In the genomic region with DNA sequence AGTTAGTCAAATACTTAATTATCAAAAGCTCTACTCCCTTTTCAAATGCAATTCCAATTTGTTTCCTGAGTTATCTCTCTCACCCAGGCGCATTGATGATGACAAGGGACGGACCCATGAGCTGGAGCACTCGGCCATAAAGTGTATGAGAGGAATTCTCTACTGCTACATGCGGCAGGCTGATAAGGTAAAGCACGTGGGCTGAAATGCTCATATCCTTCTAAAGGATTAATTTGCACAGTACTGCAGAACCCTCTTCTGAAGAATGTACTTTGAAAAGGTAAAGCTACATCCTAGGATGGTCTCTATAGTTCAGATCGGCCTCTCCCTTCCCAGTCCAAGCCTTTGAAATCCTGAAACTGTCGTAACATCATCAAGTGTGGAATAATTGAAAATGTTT, we compare ENCODE assay signal across 32 mouse cellular contexts. TPM values are rescaled to one million over a fixed set of nuclear protein-coding genes. Genes with fewer than 3 reads are reported as not detected.
DNase-seq lines count a peak whose midpoint lies in the region; ATAC-seq and TF ChIP-seq lines count a peak whose summit lies in the region.
"Had no signal": no experiment of that assay in that cellular context is flagged by ENCODE, and none has a peak within 500 bp of the region (broad histone marks: within the 10 kb centered on the region; RNA-seq: fewer than 3 reads in every experiment).

No protein-coding gene starts in this region.

- H3K27me3 ChIP-seq in G1E (ENCODE audit: insufficient read depth, low read length), result no peaks in the 10 kb centered on the region
- no peaks in the 10 kb centered on the region for H3K27me3 ChIP-seq in MEL (ENCODE audit: control insufficient read depth in 1 of 2, insufficient read depth in 2 of 2, low read length in 2 of 2)
- no peaks in the 10 kb centered on the region for H3K27me3 ChIP-seq in liver, embryonic 15.5 days
- H3K27me3 ChIP-seq: embryonic facial prominence, embryonic 12.5 days; forebrain, embryonic 15.5 days; heart, embryonic 15.5 days; hindbrain, embryonic 13.5 days; limb, embryonic 12.5 days; neural tube, embryonic 15.5 days had no signal

- DNase-seq in G1E (ENCODE audit: low spot score), result no peak
- no peak for DNase-seq in MEL (ENCODE audit: low read depth, low spot score)
- peak; percentile 70 for DNase-seq in c-Kit-positive CD71-positive TER-119-positive erythroid progenitor cells, embryonic 14.5 days (ENCODE audit: low spot score)
- no peak for DNase-seq in ovary, adult 18-20 months (ENCODE audit: low spot score)
- no peak for DNase-seq in layer of hippocampus, postnatal 25 days (ENCODE audit: extremely low spot score in 1 of 2, low spot score in 1 of 2)
- DNase-seq: adrenal gland, postnatal 14 days; B cell, adult 2 months; cerebellum, adult 11-12 months; cerebellum, adult 9-11 months; embryo, embryonic 11 days; gastrocnemius, postnatal 25 days; heart, adult 11 months; heart, postnatal 36 days; kidney, adult 8-10 months; kidney, postnatal 10 days; lung, adult 18-20 months; lung, postnatal 10 days; right cerebral cortex, adult 18-20 months; spleen, adult 18-20 months; thymus, postnatal 14 days had no signal

- TF ChIP-seq POLR2A in MEL (IDR thresholded peaks at IDR 0.05; ENCODE audit: control insufficient read depth in 1 of 2, insufficient read depth in 1 of 2, low read depth in 1 of 2, low read length in 2 of 2, poor library complexity in 1 of 2), result no peak

- no peak overlapping the region for H3K4me3 ChIP-seq in G1E (ENCODE audit: low read depth, low read length)
- no peak overlapping the region for H3K4me3 ChIP-seq in MEL (ENCODE audit: control insufficient read depth in 1 of 2, insufficient read depth in 1 of 2, low read depth in 2 of 2, low read length in 2 of 2)
- H3K4me3 ChIP-seq in liver, embryonic 15.5 days (replicated peaks), result no peak overlapping the region
- H3K4me3 ChIP-seq: embryonic facial prominence, embryonic 12.5 days; forebrain, embryonic 10.5 days; forebrain, embryonic 15.5 days; heart, embryonic 10.5 days; heart, embryonic 15.5 days; hindbrain, embryonic 13.5 days; limb, embryonic 12.5 days; neural tube, embryonic 15.5 days had no signal

- H3K79me2 ChIP-seq in MEL (ENCODE audit: control insufficient read depth, insufficient read depth, low read length, poor library complexity), result no peaks in the 10 kb centered on the region

- H3K9me3 ChIP-seq in G1E (replicated peaks), result no peaks in the 10 kb centered on the region
- no peaks in the 10 kb centered on the region for H3K9me3 ChIP-seq in MEL (replicated peaks; ENCODE audit: insufficient read depth, low read length)
- H3K9me3 ChIP-seq in liver, embryonic 15.5 days (replicated peaks), result no peaks in the 10 kb centered on the region
- H3K9me3 ChIP-seq: embryonic facial prominence, embryonic 12.5 days; forebrain, embryonic 10.5 days; forebrain, embryonic 15.5 days; heart, embryonic 10.5 days; heart, embryonic 15.5 days; hindbrain, embryonic 13.5 days; limb, embryonic 12.5 days; neural tube, embryonic 15.5 days had no signal

- peak; percentile 54 for ATAC-seq in G1E (ENCODE audit: extremely low read depth, insufficient number of reproducible peaks, low FRiP score, poor library complexity, severe bottlenecking)
- peak; percentile 82 for ATAC-seq in liver, embryonic 15.5 days (ENCODE audit: insufficient read depth)
- no peak for ATAC-seq in erythroblast, adult 5-6 weeks (replicated peaks; ENCODE audit: low FRiP score, poor library complexity, severe bottlenecking)
- ATAC-seq: forebrain, embryonic 15.5 days; intestine, embryonic 16.5 days had no signal

- H3K9ac ChIP-seq in MEL (ENCODE audit: control insufficient read depth, low read depth, low read length, poor library complexity, severe bottlenecking), result no peak overlapping the region
- no peak overlapping the region for H3K9ac ChIP-seq in liver, embryonic 15.5 days
- H3K9ac ChIP-seq: embryonic facial prominence, embryonic 12.5 days; forebrain, embryonic 15.5 days; heart, embryonic 15.5 days; hindbrain, embryonic 13.5 days; limb, embryonic 12.5 days; neural tube, embryonic 15.5 days had no signal

- no peak for TF ChIP-seq EP300 in MEL (IDR thresholded peaks at IDR 0.05; ENCODE audit: low read depth in 1 of 2, low read length in 2 of 2)

- TF ChIP-seq RAD21 in MEL (IDR thresholded peaks at IDR 0.05; ENCODE audit: low read depth, low read length), result no peak

- no peak for TF ChIP-seq CTCF in G1E (IDR thresholded peaks at IDR 0.05; ENCODE audit: low read depth, low read length)
- TF ChIP-seq CTCF in MEL (IDR thresholded peaks at IDR 0.05 in 2 of 3, conservative IDR thresholded peaks at IDR 0.05 in 1 of 3; ENCODE audit: control insufficient read depth in 1 of 3, insufficient read depth in 1 of 3, low read depth in 2 of 3, low read length in 3 of 3, poor library complexity in 1 of 3, severe bottlenecking in 1 of 3), result no peak

- peaks cover 4% of the 10 kb centered on the region; the same call in 1 of the 2 replicates for H3K4me1 ChIP-seq in G1E (ENCODE audit: insufficient read depth, low read depth, low read length)
- no peaks in the 10 kb centered on the region for H3K4me1 ChIP-seq in MEL (ENCODE audit: control insufficient read depth in 1 of 2, insufficient read depth in 2 of 2, low read length in 2 of 2)
- H3K4me1 ChIP-seq in liver, embryonic 15.5 days (replicated peaks), result no peaks in the 10 kb centered on the region
- H3K4me1 ChIP-seq: embryonic facial prominence, embryonic 12.5 days; forebrain, embryonic 10.5 days; forebrain, embryonic 15.5 days; heart, embryonic 10.5 days; heart, embryonic 15.5 days; hindbrain, embryonic 13.5 days; limb, embryonic 12.5 days; neural tube, embryonic 15.5 days had no signal

- 53% methylated on average over 7 of the region's 7 CpGs for WGBS in liver, embryonic 15.5 days (ENCODE audit: insufficient replicate concordance)

- H3K27ac ChIP-seq in MEL (ENCODE audit: control insufficient read depth, low read depth, low read length), result no peak overlapping the region
- no peak overlapping the region for H3K27ac ChIP-seq in liver, embryonic 15.5 days (replicated peaks)
- H3K27ac ChIP-seq: embryonic facial prominence, embryonic 12.5 days; forebrain, embryonic 10.5 days; forebrain, embryonic 15.5 days; heart, embryonic 10.5 days; heart, embryonic 15.5 days; hindbrain, embryonic 13.5 days; limb, embryonic 12.5 days; macrophage; neural tube, embryonic 15.5 days had no signal

- no peak overlapping the region for H3K4me2 ChIP-seq in liver, embryonic 15.5 days
- H3K4me2 ChIP-seq: embryonic facial prominence, embryonic 12.5 days; forebrain, embryonic 15.5 days; heart, embryonic 15.5 days; hindbrain, embryonic 13.5 days; limb, embryonic 12.5 days; neural tube, embryonic 15.5 days had no signal

- H3K36me3 ChIP-seq in G1E (replicated peaks) (peaks cover 42% of the 10 kb centered on the region), MEL (ENCODE audit: control insufficient read depth in 1 of 2, insufficient read depth in 2 of 2, low read length in 2 of 2) (peaks cover 0 to 14% of the 10 kb centered on the region in 2 experiments; a peak in 2 of 4 replicates)
- peaks cover 8% of the 10 kb centered on the region; the same call in 1 of the 2 replicates for H3K36me3 ChIP-seq in liver, embryonic 15.5 days (replicated peaks)

TF ChIP-seq in MEL, 35 proteins besides CTCF, POLR2A, EP300 and RAD21:
- TF ChIP-seq TAL1 (IDR thresholded peaks at IDR 0.05; ENCODE audit: low read length) (0 out of 2 replicates have a peak, but pooled peaks have one; percentile 18), MXI1 (IDR thresholded peaks at IDR 0.05; ENCODE audit: low read depth, low read length) (no peak)

RNA-seq across cellular contexts. Expression of gene Phkb, which starts 38.9 kb away (rescaled TPM):
- total RNA-seq in G1E (2014; fragmentation: Nextera tagmentation) (97.4 and 115 TPM in 2 replicates), G1E (2017) (45.0 and 52.1 TPM in 2 replicates), MEL (2012; rRNA removed) (18.6 and 18.8 TPM in 2 replicates)
- polyA plus RNA-seq in G1E (2012) (4.2 and 4.6 TPM in 2 replicates), MEL (2012; ENCODE audit: insufficient read depth in 1 of 2, insufficient read length in 2 of 2, low read depth in 1 of 2, low replicate concordance in 2 of 2, missing spikeins in 1 of 2) (10 to 100 TPM in 1 of 2 experiments, not detected in 1; 14.1 TPM)
- polyA plus RNA-seq in liver, embryonic 15.5 days (2015; fragmentation: Nextera tagmentation; extraction: Ambion mirVana), result 11.4 and 11.7 TPM in 2 replicates
- 11.7 and 25.3 TPM in 2 replicates for total RNA-seq in erythroblast, adult 5-6 weeks (2015; ENCODE audit: low replicate concordance)
- 9.3 and 9.7 TPM in 2 replicates for total RNA-seq in erythroblast, adult 5-6 weeks (2017; ENCODE audit: low replicate concordance)
- total RNA-seq in layer of hippocampus, postnatal 25 days (2021), result 10 to 100 TPM; 30.3 to 37.2 TPM

RNA-seq across cellular contexts. Expression of gene Itfg1, which starts 38.9 kb away (rescaled TPM):
- 38.8 and 48.0 TPM in 2 replicates for total RNA-seq in G1E (2014; fragmentation: Nextera tagmentation)
- total RNA-seq in G1E (2017), result 33.2 and 37.5 TPM in 2 replicates
- 5.3 TPM in 2 replicates for polyA plus RNA-seq in G1E (2012)
- 22.8 and 26.7 TPM in 2 replicates for total RNA-seq in MEL (2012; rRNA removed)
- polyA plus RNA-seq in MEL (2012; ENCODE audit: insufficient read depth in 1 of 2, insufficient read length in 2 of 2, low read depth in 1 of 2, low replicate concordance in 2 of 2, missing spikeins in 1 of 2), result 10 to 100 TPM in 1 of 2 experiments, not detected in 1; 21.8 TPM
- 22.6 and 23.1 TPM in 2 replicates for polyA plus RNA-seq in liver, embryonic 15.5 days (2015; fragmentation: Nextera tagmentation; extraction: Ambion mirVana)
- total RNA-seq in erythroblast, adult 5-6 weeks (2015; ENCODE audit: low replicate concordance), result 18.2 and 20.4 TPM in 2 replicates
- total RNA-seq in erythroblast, adult 5-6 weeks (2017; ENCODE audit: low replicate concordance), result 17.6 and 19.4 TPM in 2 replicates
- total RNA-seq in layer of hippocampus, postnatal 25 days (2021), result 100 to 1,000 TPM; 150 to 167 TPM
